Mouse (Mus musculus) layer of hippocampus, postnatal 36 days (tissue): ENCODE measurements around the gene Lin7a. TPM values are rescaled to one million over a fixed set of nuclear protein-coding genes. Genes with fewer than 3 reads are reported as not detected.

Experiments used
- DNase-seq, 2 experiments: peaks; one replicate each; pipeline ENCODE4 v3.0.0; 2022
- total RNA-seq, 2 experiments: library from RNA; stranded (reverse); gene quantifications; 2 replicates each; pipeline ENCODE4 v1.2.3; 2021

Gene Lin7a
- total RNA-seq, 2 experiments from 2014 or later: 31.0 to 31.9 TPM

DNA sequence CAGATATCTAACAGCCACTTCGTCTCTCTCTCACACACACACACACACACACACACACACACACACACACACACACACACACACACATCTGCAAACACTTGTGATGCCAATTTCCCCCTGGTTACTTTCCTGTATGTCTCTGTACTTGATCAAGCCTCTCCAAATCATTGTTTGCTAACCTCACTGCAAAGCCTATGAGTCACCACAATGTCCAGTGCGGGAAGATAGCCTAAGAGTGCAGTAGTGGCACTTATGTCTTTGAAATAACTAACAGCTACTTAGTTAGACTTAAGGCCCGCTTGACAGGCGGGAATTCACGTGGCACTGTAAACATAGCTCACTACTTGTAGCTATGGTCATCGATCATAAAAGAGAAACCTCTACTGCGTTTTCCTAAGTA, 196.3 kb downstream of the Lin7a start:
- DNase-seq: no peak

Other genes with a start within 250 kb of the Lin7a start
- gene Acss3, start 148.0 kb upstream of the Lin7a start, total RNA-seq: 1 to 10 TPM in 1 of 2 experiments, under 1 TPM in 1; 0.47 to 1.3 TPM
- not detected for gene Myf5, start 214.4 kb downstream of the Lin7a start, total RNA-seq
- not detected for gene Myf6, start 223.1 kb downstream of the Lin7a start, total RNA-seq